Mouse (Mus musculus): ENCODE measurements around the gene Adcyap1.

GRCm38 (mm10) chr17:93237355-93237754 is 38.5 kb downstream of the Adcyap1 start:
- TF ChIP-seq CTCF (IDR thresholded peaks at IDR 0.05; ENCODE audit: low read depth) (no peak), EP300 (IDR thresholded peaks at IDR 0.05; ENCODE audit: low read depth) (no peak)
